Mouse (Mus musculus): ENCODE measurements around the gene Eif4b.
"Not testable (repeated sequence)": the region's sequence is repeated elsewhere in the genome, so short reads cannot be mapped to it uniquely, and the experiment has no call there.

Eif4b gene

GRCm38 (mm10) chr15:102074876-102075585, 1.5 kb downstream of the Eif4b start:
- no peak for DNase-seq (ENCODE audit: low spot score in 2 of 2)

GRCm38 (mm10) chr15:102077111-102077677, 3.6 kb downstream of the Eif4b start:
- no peak for DNase-seq (ENCODE audit: low spot score in 2 of 2)

GRCm38 (mm10) chr15:102079221-102079620, 5.6 kb downstream of the Eif4b start:
- DNase-seq (ENCODE audit: low spot score in 2 of 2) = no peak

- not testable (repeated sequence) for DNase-seq (ENCODE audit: low spot score in 2 of 2)
These were observed 6.4 kb downstream of the Eif4b start for GRCm38 (mm10) chr15:102079924-102080323.

- DNase-seq (ENCODE audit: low spot score in 2 of 2) = no peak
These were observed 6.9 kb downstream of the Eif4b start for GRCm38 (mm10) chr15:102080429-102080828.

GRCm38 (mm10) chr15:102082148-102082547, 8.6 kb downstream of the Eif4b start:
- DNase-seq (ENCODE audit: low spot score in 2 of 2) = no peak

- no peak for DNase-seq (ENCODE audit: low spot score in 2 of 2)
These were observed 9.5 kb downstream of the Eif4b start for GRCm38 (mm10) chr15:102083028-102083427.

- no peak for DNase-seq (ENCODE audit: low spot score in 2 of 2)
These were observed 16.5 kb downstream of the Eif4b start for GRCm38 (mm10) chr15:102089914-102090585.

GRCm38 (mm10) chr15:102091063-102091679, 17.6 kb downstream of the Eif4b start:
- DNase-seq (ENCODE audit: low spot score in 2 of 2) = no peak

- DNase-seq (ENCODE audit: low spot score in 2 of 2) = no peak
These were observed 18.1 kb downstream of the Eif4b start for GRCm38 (mm10) chr15:102091688-102092087.

GRCm38 (mm10) chr15:102092222-102092621, 18.6 kb downstream of the Eif4b start:
- DNase-seq (ENCODE audit: low spot score in 2 of 2) = no peak

- no peak for DNase-seq (ENCODE audit: low spot score in 2 of 2)
These were observed 20.6 kb downstream of the Eif4b start for GRCm38 (mm10) chr15:102094157-102094556.

GRCm38 (mm10) chr15:102094988-102095387, 21.4 kb downstream of the Eif4b start:
- DNase-seq (ENCODE audit: low spot score in 2 of 2) = no peak

GRCm38 (mm10) chr15:102097147-102097915, 23.8 kb downstream of the Eif4b start:
- no peak for DNase-seq (ENCODE audit: low spot score in 2 of 2)

GRCm38 (mm10) chr15:102097991-102098555, 24.5 kb downstream of the Eif4b start:
- no peak for DNase-seq (ENCODE audit: low spot score in 2 of 2)

GRCm38 (mm10) chr15:102099260-102099659, 25.7 kb downstream of the Eif4b start:
- DNase-seq (ENCODE audit: low spot score in 2 of 2) = no peak

- no peak for DNase-seq (ENCODE audit: low spot score in 2 of 2)
These were observed 26.2 kb downstream of the Eif4b start for GRCm38 (mm10) chr15:102099771-102100160.

GRCm38 (mm10) chr15:102100161-102100981, 26.8 kb downstream of the Eif4b start, which contains the start of gene Tns2:
Tns2 (plus strand) TSS chr15:102100413.
- DNase-seq (ENCODE audit: low spot score in 2 of 2) = peak in 1 of 2 experiments; percentile 49

- DNase-seq (ENCODE audit: low spot score in 2 of 2) = peak in 1 of 2 experiments; percentile 18
These were observed 27.6 kb downstream of the Eif4b start for GRCm38 (mm10) chr15:102100996-102101671.
